Mouse (Mus musculus): ENCODE results near the gene C1galt1. TPM values are rescaled to one million over a fixed set of nuclear protein-coding genes. Genes with fewer than 3 reads are reported as not detected.

C1galt1 gene
- total and polyA plus RNA-seq, 3 experiments = 13.2 to 14.4 TPM; not detected in 1

DNA sequence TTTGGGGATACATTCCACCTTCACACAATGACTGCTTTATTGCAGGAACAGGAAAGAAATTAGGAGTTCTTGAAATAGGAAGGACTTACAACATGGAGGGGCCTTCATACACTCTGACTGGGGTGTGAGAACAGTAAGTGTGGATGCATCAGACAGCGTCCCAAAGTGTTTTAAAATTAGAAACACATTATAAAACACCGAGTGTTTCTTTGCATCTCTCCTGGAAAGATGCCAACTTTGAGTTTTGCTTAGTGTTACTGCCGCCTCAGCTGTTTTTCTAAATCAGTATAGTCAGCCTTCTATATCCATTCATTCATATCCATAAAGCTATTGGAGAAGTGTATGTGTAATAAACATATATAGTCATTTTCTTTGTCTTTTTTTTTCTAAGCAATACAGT lies 16.4 kb downstream of the C1galt1 start:
- H3K9ac ChIP-seq (ENCODE audit: control insufficient read depth, low read depth, low read length, poor library complexity, severe bottlenecking) = no peak overlapping the region
- H3K4me3 ChIP-seq (ENCODE audit: control insufficient read depth in 1 of 2, insufficient read depth in 1 of 2, low read depth in 2 of 2, low read length in 2 of 2) = no peak overlapping the region
- DNase-seq (ENCODE audit: low read depth, low spot score) = no peak
- H3K36me3 ChIP-seq (ENCODE audit: control insufficient read depth in 1 of 2, insufficient read depth in 2 of 2, low read length in 2 of 2) = peaks cover 5 to 30% of the 10 kb centered on the region in 2 experiments
- peaks cover 22 to 31% of the 10 kb centered on the region in 2 experiments for H3K4me1 ChIP-seq (ENCODE audit: control insufficient read depth in 1 of 2, insufficient read depth in 2 of 2, low read length in 2 of 2)
- peaks cover 6% of the 10 kb centered on the region for H3K79me2 ChIP-seq (ENCODE audit: control insufficient read depth, insufficient read depth, low read length, poor library complexity)
- no peaks in the 10 kb centered on the region for H3K9me3 ChIP-seq (replicated peaks; ENCODE audit: insufficient read depth, low read length)
- TF ChIP-seq MAFK (IDR thresholded peaks at IDR 0.05; ENCODE audit: borderline replicate concordance, low read depth, low read length) (peak; percentile 16; the same call in 1 of the 2 replicates), TAL1 (IDR thresholded peaks at IDR 0.05; ENCODE audit: low read length) (no peak), MAX (IDR thresholded peaks at IDR 0.05; ENCODE audit: low read length) (no peak)
- H3K27ac ChIP-seq (ENCODE audit: control insufficient read depth, low read depth, low read length) = no peak overlapping the region
- H3K27me3 ChIP-seq (ENCODE audit: control insufficient read depth in 1 of 2, insufficient read depth in 2 of 2, low read length in 2 of 2) = no peaks in the 10 kb centered on the region

DNA sequence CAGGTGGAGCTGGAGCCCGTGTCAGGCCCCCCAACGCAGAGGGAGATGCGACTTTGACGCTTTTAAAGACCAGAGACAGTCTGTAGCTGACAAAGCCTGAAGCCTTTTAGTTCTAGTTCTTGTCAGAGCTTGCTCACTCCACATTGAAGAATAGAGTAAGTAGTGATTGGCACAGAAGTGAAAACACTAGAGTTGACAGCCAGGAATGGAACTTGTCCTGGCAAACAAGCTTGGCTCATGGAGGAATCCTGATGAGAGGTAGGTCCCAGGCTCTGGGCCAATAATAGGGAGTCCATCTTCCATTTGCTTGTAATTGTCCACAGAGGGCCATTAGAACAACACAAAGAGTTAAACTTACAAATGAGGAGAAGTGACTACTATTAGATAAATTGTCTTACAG lies 18.7 kb downstream of the C1galt1 start:
- Histone ChIP-seq H3K9me3 (replicated peaks; ENCODE audit: insufficient read depth, low read length) (no peaks in the 10 kb centered on the region), H3K27ac (ENCODE audit: control insufficient read depth, low read depth, low read length) (no peak overlapping the region), H3K27me3 (ENCODE audit: control insufficient read depth in 1 of 2, insufficient read depth in 2 of 2, low read length in 2 of 2) (no peaks in the 10 kb centered on the region), H3K4me3 (ENCODE audit: control insufficient read depth in 1 of 2, insufficient read depth in 1 of 2, low read depth in 2 of 2, low read length in 2 of 2) (no peak overlapping the region), H3K36me3 (ENCODE audit: control insufficient read depth in 1 of 2, insufficient read depth in 2 of 2, low read length in 2 of 2) (peaks cover 10 to 15% of the 10 kb centered on the region in 2 experiments), H3K9ac (ENCODE audit: control insufficient read depth, low read depth, low read length, poor library complexity, severe bottlenecking) (no peak overlapping the region), H3K79me2 (ENCODE audit: control insufficient read depth, insufficient read depth, low read length, poor library complexity) (peaks cover 4% of the 10 kb centered on the region; the same call in 1 of the 2 replicates), H3K4me1 (ENCODE audit: control insufficient read depth in 1 of 2, insufficient read depth in 2 of 2, low read length in 2 of 2) (peaks cover 10 to 18% of the 10 kb centered on the region in 2 experiments)
- no peak for DNase-seq (ENCODE audit: low read depth, low spot score)
- no peak for TF ChIP-seq ZNF384 (IDR thresholded peaks at IDR 0.05; ENCODE audit: low read depth, low read length)
- no peak for TF ChIP-seq NELFE (IDR thresholded peaks at IDR 0.05; ENCODE audit: low read depth, low read length)
- no peak for TF ChIP-seq ZMIZ1 (IDR thresholded peaks at IDR 0.05; ENCODE audit: low read depth, low read length)
- TF ChIP-seq USF1 (IDR thresholded peaks at IDR 0.05; ENCODE audit: low read depth, low read length) = no peak

DNA sequence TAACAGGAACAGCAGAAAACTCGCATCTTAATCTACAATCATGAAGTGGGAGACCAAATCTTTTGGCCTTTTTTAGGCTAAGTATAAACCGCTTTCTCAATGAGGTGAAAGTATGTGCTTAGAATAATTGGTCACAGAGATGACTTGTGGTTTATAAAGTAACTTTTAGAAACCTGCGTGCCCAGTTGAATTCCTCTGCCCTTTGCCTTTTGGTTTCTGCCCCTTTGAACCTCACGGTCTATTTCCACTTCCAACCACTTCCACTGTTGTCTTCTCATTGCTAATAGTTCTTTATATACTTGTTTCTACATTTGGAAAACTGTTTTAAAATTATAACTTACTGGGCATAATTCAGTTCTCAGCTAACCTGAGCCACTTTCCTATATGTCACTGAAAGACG lies 32.2 kb downstream of the C1galt1 start:
- no peak for TF ChIP-seq ETS1 (IDR thresholded peaks at IDR 0.05; ENCODE audit: low read depth, low read length)
- TF ChIP-seq TBP (IDR thresholded peaks at IDR 0.05; ENCODE audit: low read depth, low read length) = no peak
- no peak for TF ChIP-seq BHLHE40 (IDR thresholded peaks at IDR 0.05; ENCODE audit: borderline replicate concordance, low read depth, low read length)
- TF ChIP-seq ZKSCAN1 (IDR thresholded peaks at IDR 0.05; ENCODE audit: low read depth, low read length) = no peak
- TF ChIP-seq E2F4 (IDR thresholded peaks at IDR 0.05; ENCODE audit: borderline replicate concordance, low read depth, low read length) = no peak
- no peak for TF ChIP-seq CHD2 (IDR thresholded peaks at IDR 0.05; ENCODE audit: low read length)
- TF ChIP-seq MXI1 (IDR thresholded peaks at IDR 0.05; ENCODE audit: low read depth, low read length) = no peak
- TF ChIP-seq RAD21 (IDR thresholded peaks at IDR 0.05; ENCODE audit: low read depth, low read length) = no peak
- no peak for TF ChIP-seq GATA1 (IDR thresholded peaks at IDR 0.05; ENCODE audit: low read depth, low read length)
- TF ChIP-seq MAFK (IDR thresholded peaks at IDR 0.05; ENCODE audit: borderline replicate concordance, low read depth, low read length) = no peak
- TF ChIP-seq MAZ (IDR thresholded peaks at IDR 0.05; ENCODE audit: low read depth, low read length) = no peak
- H3K27me3 ChIP-seq (ENCODE audit: control insufficient read depth in 1 of 2, insufficient read depth in 2 of 2, low read length in 2 of 2) = no peaks in the 10 kb centered on the region
- peaks cover 0 to 3% of the 10 kb centered on the region in 2 experiments; a peak in 1 of 4 replicates for H3K4me1 ChIP-seq (ENCODE audit: control insufficient read depth in 1 of 2, insufficient read depth in 2 of 2, low read length in 2 of 2)
- H3K9me3 ChIP-seq (replicated peaks; ENCODE audit: insufficient read depth, low read length) = no peaks in the 10 kb centered on the region
- H3K79me2 ChIP-seq (ENCODE audit: control insufficient read depth, insufficient read depth, low read length, poor library complexity) = no peaks in the 10 kb centered on the region
- peaks cover 0 to 3% of the 10 kb centered on the region in 2 experiments; a peak in 2 of 4 replicates for H3K36me3 ChIP-seq (ENCODE audit: control insufficient read depth in 1 of 2, insufficient read depth in 2 of 2, low read length in 2 of 2)
- no peak overlapping the region for H3K27ac ChIP-seq (ENCODE audit: control insufficient read depth, low read depth, low read length)
- H3K9ac ChIP-seq (ENCODE audit: control insufficient read depth, low read depth, low read length, poor library complexity, severe bottlenecking) = no peak overlapping the region
- no peak overlapping the region for H3K4me3 ChIP-seq (ENCODE audit: control insufficient read depth in 1 of 2, insufficient read depth in 1 of 2, low read depth in 2 of 2, low read length in 2 of 2)
- no peak for DNase-seq (ENCODE audit: low read depth, low spot score)
